Mouse (Mus musculus): ENCODE results near the gene Prr13. TPM values are rescaled to one million over a fixed set of nuclear protein-coding genes. Genes with fewer than 3 reads are reported as not detected.
A peak's percentile ranks its signal among the peaks of the same experiment; 100 is the strongest.

Prr13 gene
- total RNA-seq (2021), result 10 to 100 TPM; 41.4 to 43.2 TPM

DNA sequence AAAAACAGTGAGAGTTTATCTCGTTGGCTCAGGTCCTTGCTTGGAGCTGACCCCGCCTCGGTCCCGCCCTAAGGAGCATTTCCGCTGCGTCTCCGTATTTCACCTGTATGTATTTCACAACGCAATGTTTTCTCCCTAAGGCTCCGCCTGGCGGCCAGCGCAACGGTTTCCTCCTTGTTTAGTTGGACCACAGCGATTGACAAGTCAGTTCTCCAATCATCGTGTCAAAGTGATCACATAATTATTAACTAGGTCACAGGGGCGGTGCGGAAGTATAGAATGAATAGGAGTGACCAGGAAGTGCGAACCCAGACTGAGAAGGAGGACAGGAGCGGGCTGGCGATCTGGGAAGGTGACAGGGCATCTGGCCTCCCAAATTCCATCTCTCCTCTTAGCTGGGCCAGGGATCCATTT, at the start of gene Prr13:
Prr13 (plus strand) TSS at position 125 of the 414 bp plus-strand sequence.
- DNase-seq (ENCODE audit: low spot score in 2 of 2), result peak; percentile 84 to 88
- intact Hi-C loops (cut with DNase I), result no loop called here

DNA sequence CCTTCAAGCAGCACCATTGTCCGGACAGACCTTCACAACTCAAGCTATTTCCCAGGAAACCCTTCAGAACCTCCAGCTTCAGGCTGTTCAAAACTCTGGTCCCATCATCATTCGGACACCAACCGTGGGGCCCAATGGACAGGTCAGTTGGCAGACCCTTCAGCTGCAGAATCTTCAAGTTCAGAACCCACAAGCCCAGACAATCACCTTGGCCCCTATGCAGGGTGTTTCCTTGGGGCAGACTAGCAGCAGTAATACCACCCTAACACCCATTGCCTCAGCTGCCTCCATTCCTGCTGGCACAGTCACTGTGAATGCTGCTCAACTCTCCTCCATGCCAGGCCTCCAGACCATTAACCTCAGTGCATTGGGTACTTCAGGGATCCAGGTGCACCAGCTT, 49.5 kb upstream of the Prr13 start:
- intact Hi-C loops (cut with DNase I), result no loop called here
- DNase-seq (ENCODE audit: low spot score in 2 of 2), result no peak

DNA sequence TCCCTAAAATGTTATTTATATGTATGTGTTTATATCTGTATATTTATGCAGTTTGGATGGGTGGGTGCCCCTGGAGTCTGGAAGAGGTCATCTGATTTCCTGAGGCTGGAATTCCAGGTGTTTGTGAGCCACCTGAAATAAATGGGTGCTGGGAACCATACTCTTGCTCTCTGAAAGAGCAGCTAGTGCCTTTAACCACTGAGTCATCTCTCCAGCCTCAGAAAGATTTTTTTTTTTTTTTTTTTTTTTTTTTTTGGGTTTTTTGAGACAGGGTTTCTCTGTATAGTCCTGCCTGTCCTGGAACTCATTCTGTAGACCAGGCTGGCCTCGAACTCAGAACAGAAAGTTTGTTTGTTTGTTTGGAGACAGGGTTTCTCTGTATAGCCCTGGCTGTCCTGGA, 47.8 kb upstream of the Prr13 start:
- intact Hi-C loops (cut with DNase I), result no loop called here
- no peak for DNase-seq (ENCODE audit: low spot score in 2 of 2)

DNA sequence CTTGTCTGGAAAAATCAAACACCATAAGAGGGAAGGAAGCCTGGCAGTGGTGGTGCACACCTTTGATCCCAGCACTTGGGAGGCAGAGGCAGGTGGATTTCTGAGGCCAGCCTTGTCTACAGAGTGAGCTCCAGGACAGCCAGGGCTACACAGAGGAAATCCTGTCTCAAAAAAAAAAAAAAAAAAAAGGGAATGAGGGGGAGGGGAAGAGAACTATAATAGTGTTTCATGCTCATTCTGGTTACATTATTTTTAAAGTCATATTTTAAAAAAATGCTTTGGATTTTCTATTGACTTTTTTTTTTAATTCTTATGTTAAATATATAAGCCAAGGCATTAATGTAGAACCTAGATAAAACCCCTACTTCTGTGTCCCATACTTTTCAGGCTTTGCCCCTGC, 45.1 kb upstream of the Prr13 start:
- intact Hi-C loops (cut with DNase I), result no loop called here
- no peak for DNase-seq (ENCODE audit: low spot score in 2 of 2)

DNA sequence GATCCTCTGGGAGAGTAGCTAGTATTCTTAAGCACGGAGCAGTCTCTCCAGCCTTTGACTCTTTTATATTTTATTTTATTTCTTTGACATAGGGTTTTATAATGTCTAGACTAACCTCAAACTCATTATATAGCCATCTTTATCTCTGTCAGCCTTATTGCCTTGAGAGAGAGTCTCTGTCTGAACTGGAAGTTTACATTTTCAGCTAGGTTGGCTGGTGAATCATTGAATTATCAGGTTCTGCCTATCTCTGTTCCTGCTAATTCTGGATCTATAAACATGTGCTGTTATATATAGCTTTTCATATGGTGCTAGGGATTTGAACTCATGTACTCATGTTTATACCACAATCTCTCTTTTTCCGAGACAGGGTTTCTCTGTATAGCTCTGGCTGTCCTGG, 41.3 kb upstream of the Prr13 start:
- DNase-seq (ENCODE audit: low spot score in 2 of 2), result no peak
- intact Hi-C loops (cut with DNase I), result no loop called here

DNA sequence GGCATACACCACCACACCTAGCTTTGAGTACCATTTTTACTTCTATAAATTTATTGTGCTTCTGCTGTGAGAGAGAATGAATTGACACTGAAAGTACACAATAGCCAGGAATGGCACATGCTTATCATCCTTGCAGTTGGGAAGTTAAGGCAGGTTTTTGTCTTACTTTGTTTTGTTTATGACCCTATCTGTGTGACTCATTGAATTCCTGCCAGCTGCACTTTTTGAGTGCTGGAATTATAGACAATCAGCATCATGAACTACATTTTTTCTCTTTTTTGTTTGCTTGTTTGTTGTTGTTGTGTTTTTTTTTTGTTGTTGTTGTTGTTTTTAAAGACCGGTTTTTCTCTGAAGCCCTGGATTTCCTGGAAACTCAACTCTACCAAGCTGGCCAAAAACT, 37.8 kb upstream of the Prr13 start:
- DNase-seq (ENCODE audit: low spot score in 2 of 2), result no peak
- intact Hi-C loops (cut with DNase I), result loop anchor here (1.0 kb wide), 1 partner anchor 40 kb away; no protein-coding TSS in a partner anchor

DNA sequence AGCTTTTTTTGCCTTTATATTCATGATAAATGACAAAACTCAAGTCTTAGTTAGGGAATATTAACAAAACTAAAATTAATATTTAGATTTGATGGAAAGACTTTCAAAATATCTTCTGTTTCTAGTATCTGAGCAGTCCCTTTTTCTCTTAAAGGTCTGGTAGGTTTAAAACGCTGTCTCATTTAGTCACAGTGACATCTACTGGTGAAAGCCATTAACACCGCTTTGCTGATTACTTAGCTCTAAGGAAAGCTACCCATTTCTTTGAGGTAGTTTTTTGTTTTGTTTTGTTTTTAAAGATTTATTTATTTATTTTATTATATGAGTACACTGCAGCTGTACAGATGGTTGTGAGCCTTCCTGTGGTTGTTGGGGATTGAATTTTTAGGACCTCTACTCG, 37.4 kb upstream of the Prr13 start:
- DNase-seq (ENCODE audit: low spot score in 2 of 2), result no peak
- intact Hi-C loops (cut with DNase I), result loop anchor here (1.0 kb wide), 1 partner anchor 40 kb away; no protein-coding TSS in a partner anchor

DNA sequence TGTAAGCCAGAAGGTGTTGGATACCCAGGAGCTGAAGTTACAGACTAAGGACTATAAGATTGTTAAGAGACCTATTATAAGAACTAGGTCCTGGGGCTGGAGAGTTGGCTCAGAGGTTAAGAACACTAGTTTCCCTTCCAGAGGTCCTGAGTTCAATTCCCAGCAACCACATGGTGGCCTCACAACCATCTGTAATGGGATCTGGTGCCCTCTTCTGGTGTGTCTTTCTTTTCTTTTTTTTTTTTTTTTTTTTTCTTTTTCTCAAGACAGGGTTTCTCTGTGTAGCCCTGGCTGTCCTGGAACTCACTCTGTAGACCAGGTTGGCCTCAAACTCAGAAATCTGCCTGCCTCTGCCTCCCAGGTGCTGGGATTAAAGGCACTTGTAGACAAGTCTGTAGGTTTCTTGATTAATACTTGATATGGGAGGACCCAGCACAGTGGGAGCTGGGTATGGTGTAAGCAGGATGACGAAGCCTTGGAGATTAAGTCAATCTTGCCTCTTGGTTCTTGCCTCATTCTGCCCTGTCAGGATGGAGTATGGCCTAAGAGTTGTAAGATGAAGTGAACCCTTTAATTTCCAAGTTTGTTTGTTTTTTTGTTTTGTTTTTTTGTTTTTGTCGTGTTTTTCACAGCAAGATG, 35.1 kb upstream of the Prr13 start:
- intact Hi-C loops (cut with DNase I), result no loop called here

DNA sequence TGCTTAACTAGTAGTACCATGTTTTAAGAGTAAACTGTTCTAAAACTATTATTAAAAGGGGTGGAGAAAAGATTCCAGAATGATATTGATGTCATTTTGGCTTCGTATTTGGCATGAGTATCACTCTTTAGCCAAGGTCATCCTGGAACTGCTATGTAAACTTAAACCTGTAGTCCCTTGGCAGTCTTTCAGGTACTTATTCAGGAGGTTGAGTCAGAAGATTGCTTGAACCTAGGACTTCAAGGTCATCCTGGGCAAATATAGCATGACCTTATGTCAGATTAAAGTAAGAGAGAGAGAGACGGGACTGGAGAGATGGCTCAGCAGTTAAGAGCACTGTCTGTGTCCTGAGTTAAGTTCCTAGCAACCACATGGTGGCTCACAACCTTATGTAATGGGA, 34.2 kb upstream of the Prr13 start:
- DNase-seq (ENCODE audit: low spot score in 2 of 2), result no peak
- intact Hi-C loops (cut with DNase I), result no loop called here

More for the DNA sequence above, 35.1 kb upstream of the Prr13 start:
- no peak for DNase-seq (ENCODE audit: low spot score in 2 of 2)

DNA sequence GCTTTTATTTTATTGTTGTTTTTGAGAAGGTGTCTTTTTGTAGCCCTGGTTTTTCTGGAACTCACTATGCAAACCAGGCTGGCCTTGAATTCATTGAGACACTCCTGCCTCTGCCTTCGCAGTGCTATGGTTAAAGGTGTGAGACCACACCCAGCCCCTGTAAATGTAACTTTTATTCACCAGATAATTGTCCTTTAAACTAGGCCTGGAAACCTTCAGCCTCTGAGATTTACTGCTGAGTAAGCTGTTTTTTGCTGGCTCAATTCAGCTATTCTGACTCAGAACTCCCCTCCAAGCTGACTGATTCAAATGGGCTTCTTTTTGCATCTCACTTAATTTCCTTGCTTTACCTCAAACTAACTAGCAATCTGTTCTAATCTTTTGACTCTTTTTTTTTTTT, 31.9 kb upstream of the Prr13 start:
- intact Hi-C loops (cut with DNase I), result no loop called here
- DNase-seq (ENCODE audit: low spot score in 2 of 2), result no peak

DNA sequence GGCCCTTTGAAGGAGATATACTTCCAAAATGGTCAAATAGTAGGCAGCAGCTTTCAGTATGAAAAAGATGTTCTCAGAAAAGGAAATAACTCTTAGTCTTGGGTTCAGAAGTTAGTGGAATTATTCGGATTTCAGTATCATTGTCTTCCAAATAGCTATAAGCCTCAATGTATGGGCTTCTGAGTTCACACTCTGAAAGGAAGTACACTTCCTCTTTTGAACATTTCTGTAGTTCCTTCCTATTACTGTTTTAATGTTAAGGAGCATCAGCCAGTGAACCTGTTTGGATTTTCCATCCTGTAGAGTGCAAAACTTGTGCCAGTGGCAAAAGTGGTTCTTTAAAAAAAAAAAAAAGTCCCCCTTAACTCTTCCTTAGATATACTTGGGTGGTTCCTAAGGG, 26.8 kb upstream of the Prr13 start:
- DNase-seq (ENCODE audit: low spot score in 2 of 2), result no peak
- intact Hi-C loops (cut with DNase I), result no loop called here

DNA sequence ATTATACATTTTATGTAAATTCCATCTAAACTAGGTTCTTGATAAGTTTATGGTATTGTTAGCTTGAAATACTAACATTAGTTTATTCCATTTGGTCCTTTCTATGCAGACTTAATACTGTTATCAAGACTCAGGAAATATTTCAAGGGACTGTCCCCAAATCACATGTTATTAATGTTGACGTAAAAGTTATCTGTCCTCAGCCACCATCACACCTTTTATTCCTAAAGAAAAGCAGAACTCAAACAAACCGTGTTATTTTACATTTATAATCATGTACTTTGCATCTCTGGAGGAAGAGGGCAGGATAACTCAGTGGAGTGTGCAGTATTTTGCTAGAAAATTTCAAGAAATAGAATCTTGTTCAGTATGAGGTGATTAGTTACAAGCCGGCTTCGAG, 25.7 kb upstream of the Prr13 start:
- intact Hi-C loops (cut with DNase I), result no loop called here
- DNase-seq (ENCODE audit: low spot score in 2 of 2), result no peak

DNA sequence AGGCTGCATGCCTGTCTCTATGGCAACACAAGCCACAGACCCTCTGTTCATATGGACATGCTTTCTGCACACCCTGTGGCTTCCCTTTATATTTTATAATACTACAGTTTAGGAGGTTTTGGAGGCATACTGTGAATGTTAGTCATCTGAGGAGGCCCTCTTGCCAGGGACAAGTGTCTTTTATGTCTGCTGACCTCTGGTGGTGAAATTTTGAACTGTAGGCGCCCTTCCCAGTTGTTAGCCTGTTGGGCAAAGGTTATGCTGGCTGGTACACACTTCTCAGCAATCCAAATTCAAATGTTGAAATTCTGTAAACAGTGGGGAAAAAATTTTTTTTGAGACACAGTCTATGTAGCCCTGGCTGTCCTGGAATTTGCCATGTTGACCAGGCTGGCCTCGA, 16.3 kb upstream of the Prr13 start:
- intact Hi-C loops (cut with DNase I), result loop anchor here (1.0 kb wide), 1 partner anchor 61 kb away; no protein-coding TSS in a partner anchor
- peak; percentile 69 to 83 for DNase-seq (ENCODE audit: low spot score in 2 of 2)

DNA sequence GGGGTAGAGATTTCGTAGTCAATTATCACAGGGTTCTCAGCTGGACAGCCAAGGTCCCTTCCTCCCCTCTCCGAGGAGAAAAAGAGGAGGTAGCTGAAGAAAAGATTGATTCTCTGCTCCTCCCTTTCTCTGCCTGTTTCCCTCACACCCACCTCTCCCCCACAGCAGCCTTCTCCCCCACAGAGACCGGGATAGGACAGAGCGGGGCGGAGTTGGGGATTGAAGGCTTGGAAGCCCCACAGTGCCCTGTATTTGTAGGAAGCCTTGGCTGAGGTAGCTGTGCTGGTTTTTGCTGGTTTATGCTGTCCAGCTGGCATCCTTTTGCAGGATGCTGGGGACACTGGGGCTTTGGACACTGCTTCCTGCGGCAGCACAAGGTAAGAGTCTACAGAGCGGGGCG, 13.7 kb upstream of the Prr13 start, which contains the start of gene Amhr2:
Amhr2 (plus strand) TSS at position 222 of the 400 bp plus-strand sequence.
- DNase-seq (ENCODE audit: low spot score in 2 of 2), result no peak
- intact Hi-C loops (cut with DNase I), result no loop called here

DNA sequence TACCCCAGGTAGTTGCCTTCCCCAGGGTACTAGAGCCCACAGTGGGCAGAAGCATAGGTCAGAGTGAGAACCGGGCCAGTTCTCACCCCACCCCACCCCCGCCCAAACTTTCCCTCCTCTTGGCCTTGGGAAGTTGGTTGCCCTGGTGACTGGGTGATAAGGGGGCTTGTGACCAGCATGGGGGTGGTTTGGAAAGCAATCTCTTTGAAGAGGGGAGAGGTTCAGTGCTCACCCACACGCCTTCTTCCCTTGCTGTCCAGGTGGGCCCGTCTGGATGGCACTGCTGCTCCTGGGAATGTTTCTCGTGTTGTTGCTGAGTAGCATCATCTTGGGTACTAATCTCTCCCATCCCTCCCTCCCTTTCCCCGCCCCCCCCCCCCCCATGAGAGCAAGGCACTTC, 12.4 kb upstream of the Prr13 start:
- DNase-seq (ENCODE audit: low spot score in 2 of 2), result no peak
- intact Hi-C loops (cut with DNase I), result no loop called here

DNA sequence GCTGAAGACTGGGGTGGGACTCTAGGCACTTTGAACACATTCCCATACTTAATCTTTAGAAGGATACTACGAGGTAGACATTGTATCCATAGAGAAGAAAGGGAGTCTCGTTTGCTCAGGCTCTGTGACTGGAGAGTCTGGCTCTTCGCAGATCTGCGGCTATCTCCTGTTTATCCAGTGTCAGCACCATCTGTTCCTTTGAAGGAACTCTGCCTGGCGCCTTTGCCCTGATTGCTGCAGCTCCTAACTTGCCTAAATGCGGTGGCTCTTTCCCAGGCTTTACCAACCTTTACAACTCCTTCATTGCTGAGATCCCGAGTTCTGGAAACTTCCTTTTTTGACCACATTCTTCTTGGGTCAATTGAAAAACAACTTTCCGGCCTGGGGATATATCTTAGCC, 9.5 kb upstream of the Prr13 start:
- DNase-seq (ENCODE audit: low spot score in 2 of 2), result no peak
- intact Hi-C loops (cut with DNase I), result no loop called here

DNA sequence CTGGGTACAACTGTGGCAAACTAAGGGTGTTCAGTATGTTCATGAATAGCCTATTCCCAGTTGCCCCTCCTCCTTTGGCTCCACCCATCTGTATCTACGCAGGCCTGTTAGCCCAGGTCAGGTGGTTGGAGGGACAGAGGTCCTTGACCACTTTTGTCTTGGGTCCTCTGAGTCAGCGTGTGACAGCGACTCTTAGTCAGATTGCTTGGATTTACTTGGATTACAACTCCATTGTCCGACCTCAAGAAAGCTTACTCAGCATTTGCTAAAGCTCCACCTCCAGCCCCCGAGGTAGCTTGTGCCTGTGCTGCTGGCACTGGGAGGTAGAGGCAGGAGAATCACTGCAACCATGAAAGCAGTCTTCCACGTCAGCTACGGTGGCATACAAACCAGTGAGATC, 7.9 kb upstream of the Prr13 start:
- intact Hi-C loops (cut with DNase I), result no loop called here
- DNase-seq (ENCODE audit: low spot score in 2 of 2), result no peak

DNA sequence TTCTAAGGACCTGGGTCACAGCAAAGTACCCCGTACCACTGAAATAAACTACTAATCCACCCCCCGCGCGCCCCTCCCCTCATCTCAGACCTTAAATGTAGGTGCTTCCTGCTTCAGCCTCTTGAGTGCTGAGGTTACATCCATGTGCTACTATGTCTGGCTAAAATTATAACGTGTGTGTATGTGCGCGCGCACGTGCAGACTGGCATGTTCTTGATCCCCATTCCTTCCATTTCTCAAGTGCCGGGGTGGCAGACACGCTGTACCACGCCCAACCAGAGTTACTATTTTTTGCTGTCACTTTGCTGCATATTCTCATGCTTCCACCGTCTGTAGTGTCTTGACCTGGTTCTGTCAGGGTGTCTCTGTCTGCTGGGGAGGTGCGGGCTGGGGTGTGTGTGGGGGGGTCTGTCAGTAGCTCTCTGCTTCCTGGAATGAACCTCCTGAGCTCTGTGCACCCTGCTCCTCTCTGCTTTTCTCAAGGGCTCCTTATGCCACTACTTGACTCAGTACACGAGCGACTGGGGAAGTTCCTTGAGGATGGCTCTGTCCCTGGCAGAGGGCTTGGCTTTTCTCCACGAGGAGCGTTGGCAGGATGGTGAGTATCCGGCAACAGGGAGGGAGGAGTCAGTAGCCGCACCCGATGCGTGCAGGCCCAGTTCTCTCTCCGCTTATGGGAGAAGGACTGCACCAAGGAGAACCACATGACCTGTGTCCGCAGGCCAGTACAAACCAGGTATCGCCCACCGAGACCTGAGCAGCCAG, 7.0 kb upstream of the Prr13 start:
- no peak for DNase-seq (ENCODE audit: low spot score in 2 of 2)
- intact Hi-C loops (cut with DNase I), result no loop called here

DNA sequence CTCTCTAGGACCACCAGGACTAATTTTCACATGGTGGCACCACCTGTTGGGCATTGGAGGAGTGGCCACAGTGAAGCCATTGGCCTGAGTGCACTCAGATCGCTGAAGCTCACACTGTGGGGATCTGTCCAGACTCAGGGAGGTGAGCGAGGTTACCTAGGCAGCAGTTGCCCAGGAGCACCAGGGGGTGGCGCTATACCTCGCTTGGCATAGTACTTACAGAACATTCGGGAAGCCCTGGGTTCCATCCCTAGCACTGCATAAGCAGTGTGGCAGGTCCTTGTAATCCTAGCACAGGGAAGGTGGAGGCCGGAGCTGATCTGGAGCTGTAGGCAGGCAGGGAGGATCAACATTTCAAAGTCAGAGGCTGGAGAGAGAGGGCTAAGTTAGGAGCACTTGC, 2.8 kb upstream of the Prr13 start:
- DNase-seq (ENCODE audit: low spot score in 2 of 2), result no peak
- intact Hi-C loops (cut with DNase I), result no loop called here

DNA sequence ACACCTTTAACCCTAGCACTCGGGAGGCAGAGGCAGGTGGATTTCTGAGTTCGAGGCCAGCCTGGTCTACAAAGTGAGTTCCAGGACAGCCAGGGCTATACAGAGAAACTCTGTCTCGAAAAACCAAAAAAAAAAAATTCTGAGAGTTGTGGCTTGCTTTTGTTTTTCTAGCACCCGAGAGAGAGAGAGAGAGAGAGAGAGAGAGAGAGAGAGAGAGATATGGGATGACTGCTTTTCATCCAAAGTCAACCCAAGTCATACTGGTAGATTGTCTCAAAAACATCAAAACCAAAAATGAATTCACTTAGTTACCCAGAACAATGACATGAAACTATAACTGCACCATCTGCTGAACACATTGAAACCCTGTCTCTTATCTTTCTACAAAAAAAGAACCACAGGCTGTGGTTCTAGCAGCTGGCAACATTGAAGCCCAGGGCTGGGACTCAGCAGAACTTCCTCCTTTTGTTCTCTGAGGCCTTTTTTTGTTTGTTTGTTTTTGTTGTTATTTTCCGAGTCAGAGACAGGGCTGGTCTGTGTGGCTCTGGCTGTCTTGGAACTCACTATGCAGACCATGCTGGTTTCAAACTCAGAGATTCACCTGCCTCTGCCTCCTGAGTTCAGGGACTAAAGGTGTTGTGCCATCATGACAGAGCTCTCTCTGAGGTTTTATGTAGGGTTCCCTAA, 635 bp upstream of the Prr13 start:
- intact Hi-C loops (cut with DNase I), result no loop called here
- no peak for DNase-seq (ENCODE audit: low spot score in 2 of 2)

DNA sequence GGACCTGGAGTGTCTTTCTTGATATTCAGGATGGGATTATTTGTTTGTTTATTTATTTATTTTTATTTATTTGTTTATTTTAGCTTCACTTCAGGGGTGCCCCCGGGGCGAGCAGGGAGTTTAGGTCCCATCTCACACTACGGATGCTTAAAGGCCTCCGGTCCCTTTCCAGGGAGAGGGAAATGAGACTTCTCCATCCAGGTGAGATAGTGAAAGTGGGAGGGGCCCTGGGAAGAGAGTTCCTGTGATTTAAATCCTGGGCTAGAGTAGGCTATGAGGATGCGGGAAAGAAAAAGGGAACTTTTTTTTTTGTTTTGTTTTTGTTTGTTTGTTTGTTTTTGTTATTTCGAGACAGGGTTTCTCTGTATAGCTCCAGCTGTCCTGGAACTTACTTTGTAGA, 553 bp downstream of the Prr13 start:
- intact Hi-C loops (cut with DNase I), result no loop called here

More for the DNA sequence above, 553 bp downstream of the Prr13 start:
- no peak for DNase-seq (ENCODE audit: low spot score in 2 of 2)

Measured in left cerebral cortex, postnatal 36 days (tissue).